Mouse (Mus musculus) retina, adult 2 months (tissue): ENCODE results near the gene Meiob.

Source experiments
- DNase-seq: peaks from one replicate; pipeline ENCODE4 v3.0.0-alpha.2; 2012; ENCODE audit warnings: low read depth, low spot score

Gene Meiob

DNA sequence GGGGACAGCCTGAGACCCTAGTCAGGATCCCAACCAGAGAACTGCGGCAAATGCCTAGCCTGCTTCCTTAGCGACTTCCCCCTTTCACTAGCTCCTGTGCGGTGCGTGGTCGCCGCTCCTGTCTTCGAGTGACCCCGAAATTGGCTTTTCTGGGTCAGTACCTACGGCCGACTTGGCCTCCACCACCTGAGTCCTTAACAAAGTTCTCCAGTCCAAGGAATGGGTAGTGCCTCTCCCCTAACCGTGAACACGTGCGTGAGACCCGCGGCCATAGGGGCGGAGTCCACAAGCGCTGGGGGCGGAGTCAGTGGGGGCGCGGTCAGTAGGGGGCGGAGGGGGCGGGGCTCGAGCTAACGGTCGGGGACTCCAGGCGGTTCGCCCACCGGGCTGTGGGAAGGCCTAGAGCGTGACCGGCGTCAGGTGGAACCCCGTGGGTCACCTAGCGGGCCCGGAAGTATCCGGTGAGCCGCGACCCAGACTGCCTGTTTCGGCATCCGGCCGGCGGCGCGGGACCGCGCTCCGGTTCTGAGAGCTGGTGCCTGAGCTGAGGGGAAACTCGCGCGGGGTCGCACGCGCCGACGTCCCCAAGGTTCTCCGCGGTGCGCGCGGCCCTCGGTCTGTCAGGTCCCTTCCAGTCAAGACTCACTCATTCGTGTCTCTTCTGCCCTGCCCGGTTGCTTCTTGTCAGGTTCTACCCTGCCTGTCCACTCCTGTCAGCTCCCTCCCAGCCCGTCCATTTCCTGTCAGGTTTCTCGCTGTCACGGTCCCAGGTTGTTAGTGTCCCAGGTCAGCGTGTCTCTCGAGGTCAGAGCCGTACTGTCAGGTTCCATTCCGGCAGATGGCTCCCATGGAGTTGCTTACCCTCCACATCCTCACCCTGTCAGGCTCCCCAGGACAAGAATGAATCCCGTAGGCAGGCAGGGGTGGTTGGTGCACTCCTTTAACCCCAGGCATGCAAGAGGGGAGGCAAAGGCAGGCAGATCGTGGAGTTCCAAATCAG lies at the start of gene Meiob:
Gene Meiob, plus strand, starts transcription at position 338 of the 1,000 bp plus-strand sequence.
- DNase-seq, result no peak

DNA sequence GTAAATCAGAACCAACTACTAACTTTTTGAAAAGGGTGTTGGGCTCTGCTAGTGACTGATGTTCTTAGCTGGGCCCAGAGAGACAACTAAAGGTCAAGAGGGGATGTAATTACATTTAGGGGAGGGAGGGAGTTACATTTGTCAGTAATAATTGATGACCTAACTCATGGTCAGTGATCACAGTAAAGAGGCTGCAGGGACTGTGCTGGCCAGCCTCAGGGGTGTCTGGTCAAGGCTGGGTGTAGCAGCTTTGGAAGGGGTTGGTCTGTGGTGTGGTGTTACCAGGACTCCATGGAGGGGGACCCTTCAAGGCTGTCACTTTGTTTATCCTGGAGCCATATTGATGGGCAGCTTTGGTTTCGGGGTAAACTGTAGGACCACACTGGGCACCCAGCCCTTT lies 46.7 kb upstream of the Meiob start:
- DNase-seq, result no peak

GRCm38 (mm10) chr17:24761121-24761520 lies 43.0 kb upstream of the Meiob start:
- DNase-seq, result no peak

GRCm38 (mm10) chr17:24765016-24765905 lies 38.8 kb upstream of the Meiob start:
- no peak for DNase-seq

DNA sequence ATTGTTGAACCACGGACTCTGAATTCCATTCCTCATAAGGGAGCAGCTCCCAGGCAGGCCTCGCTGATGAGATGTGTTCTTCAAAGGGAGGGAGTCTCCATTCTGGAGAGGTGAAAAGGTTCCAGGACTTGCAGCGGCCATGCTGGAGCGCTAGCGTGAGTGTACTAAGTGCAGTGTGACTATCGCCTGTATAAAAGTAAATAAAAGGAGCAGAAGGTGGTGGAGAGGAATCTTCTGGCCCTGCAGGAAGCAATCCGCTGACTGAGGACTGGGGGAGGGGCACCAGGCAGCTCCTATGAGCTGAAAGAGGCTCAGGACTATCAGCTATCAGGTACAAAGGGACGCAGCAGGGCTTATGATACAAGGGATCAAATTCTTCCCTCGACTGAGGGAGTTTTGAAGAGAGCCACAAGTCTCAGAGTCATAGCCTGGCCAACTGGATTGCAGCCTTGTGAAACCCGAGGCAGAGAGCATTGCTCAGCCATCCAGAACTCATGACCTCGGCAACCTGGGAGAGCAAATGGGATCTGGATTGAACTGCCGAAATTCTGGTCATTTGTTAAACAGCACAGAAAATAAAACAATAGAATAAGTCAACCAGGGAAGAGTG lies 37.7 kb upstream of the Meiob start:
- no peak for DNase-seq

DNA sequence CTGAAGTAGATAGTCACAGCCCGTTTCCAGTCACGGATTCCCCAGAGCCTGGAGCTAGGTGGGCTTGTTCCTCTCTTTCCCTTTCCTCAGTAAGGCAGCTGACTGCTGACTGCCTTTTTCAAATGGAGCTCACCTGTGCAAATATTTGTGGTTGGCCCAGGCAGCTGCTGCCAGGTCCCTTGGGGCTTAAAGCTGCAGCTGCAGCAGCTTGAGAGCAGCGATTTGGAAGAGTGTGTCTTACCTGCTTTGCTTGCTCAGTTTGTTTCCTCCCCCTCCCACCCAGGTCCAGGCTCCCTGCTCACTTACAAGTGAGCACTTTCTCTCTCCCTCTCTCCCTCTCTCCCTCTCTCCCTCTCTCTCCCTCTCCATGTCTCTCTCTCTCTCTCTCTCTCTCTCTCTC lies 34.9 kb upstream of the Meiob start:
- DNase-seq, result no peak

- no peak for DNase-seq
These were observed 30.8 kb upstream of the Meiob start for GRCm38 (mm10) chr17:24773241-24773640.

DNA sequence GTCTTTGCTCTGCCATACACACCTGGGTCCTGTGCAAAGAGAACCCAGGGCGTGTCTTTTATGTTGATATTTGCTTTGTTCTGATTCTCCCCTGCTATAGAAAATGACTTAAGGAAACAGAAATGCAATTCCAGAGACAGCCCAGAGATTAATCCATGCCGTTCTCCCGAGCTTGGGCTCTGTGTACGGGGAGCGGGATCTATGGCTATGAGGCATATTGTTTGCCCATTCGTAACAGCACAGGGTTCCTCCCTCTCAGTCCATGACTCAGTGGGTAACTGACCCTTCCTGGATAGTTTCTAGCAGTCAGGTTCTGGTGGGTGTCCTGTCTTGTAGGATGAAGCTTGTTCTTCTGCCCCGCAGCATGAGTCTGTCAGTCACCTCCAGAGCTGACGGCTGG lies 28.9 kb upstream of the Meiob start:
- no peak for DNase-seq

- no peak for DNase-seq
These were observed 27.0 kb upstream of the Meiob start for GRCm38 (mm10) chr17:24777073-24777472.

- DNase-seq, result no peak
These were observed 23.3 kb upstream of the Meiob start for GRCm38 (mm10) chr17:24780821-24781220.

DNA sequence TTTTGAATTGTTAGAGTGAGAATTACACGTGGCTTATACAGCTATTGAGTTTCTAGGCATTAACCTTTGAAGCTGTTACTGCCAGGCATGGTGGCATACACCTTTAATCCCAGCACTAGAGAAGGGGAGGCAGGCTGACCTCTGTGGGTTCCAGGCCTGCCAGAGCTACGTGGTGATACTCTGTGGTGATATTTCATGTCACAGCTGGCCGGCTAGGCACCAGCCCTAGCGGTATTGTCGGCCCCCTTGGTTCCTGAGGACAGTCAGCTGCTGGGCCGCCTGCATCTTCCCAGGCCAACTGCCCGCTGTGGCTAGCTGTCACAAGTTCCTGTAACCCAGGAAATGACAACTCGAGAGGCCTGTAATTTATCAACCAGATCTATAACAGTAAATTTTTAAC lies 11.9 kb upstream of the Meiob start:
- no peak for DNase-seq

- no peak for DNase-seq
These were observed 9.3 kb upstream of the Meiob start for GRCm38 (mm10) chr17:24794791-24795190.

DNA sequence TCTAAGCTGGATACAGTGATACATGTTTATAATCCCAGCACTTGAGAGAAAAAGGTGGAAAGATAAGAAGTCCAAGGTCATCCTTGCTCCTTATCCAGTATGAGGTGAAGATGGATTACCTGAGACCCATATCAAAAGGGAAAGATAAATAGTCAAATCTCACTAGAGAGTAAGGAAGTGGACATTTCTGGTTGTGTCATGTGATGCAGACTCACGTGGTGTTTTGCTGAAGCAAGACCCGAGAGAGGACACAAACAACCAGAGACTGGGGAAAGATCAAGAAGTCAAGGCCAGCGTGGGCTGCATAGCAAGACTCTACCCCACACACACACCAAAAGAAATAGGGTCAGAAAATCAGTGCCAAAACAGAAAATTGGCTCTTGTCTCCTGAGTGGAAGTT lies 7.1 kb upstream of the Meiob start:
- no peak for DNase-seq

DNA sequence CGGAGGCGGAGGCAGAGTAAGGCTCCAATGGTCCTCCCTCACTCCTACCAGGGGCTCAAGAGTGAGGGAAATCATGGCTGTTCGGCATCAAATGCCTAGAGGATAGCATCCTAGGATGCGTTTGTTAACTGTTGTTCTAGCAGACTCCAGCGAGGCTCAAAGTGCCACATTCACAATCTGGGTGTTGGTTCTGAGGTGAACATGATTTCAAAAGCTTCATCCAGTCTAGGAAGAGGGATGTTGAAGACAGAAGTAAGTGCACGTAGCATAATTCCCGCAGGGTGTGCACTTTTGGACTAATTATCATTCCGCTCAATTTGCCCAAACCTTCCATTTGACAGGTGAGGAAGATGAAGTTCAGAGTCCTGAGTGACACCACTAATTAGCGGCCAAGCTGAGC lies 5.9 kb upstream of the Meiob start:
- no peak for DNase-seq

- no peak for DNase-seq
These were observed 4.6 kb upstream of the Meiob start for GRCm38 (mm10) chr17:24799476-24799875.

GRCm38 (mm10) chr17:24800524-24800923 lies 3.6 kb upstream of the Meiob start:
- DNase-seq, result no peak

DNA sequence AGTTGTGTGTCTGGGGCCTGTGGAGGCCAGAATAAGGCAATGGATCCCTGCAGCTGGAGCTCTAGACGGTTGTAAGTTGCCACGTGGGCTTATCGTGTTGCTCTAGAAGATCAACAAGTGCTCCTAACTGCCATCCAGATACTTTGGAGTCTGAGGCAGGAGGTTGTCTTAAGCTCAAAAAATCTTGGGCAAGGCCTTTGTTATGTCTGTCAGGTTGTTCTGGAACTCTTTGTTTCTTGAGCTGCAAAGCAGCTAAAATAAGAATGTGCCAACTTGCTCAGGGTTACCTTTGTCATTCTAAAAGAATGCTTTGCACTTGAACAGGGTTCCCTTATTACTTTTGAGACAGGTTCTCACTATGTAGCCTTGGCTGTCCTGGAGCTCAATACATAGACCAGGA lies 7.1 kb downstream of the Meiob start:
- no peak for DNase-seq

GRCm38 (mm10) chr17:24812215-24812614 lies 8.1 kb downstream of the Meiob start:
- no peak for DNase-seq

- DNase-seq, result no peak
These were observed 11.2 kb downstream of the Meiob start for GRCm38 (mm10) chr17:24815256-24815655.

- no peak for DNase-seq
These were observed 13.4 kb downstream of the Meiob start for GRCm38 (mm10) chr17:24817503-24817902.

DNA sequence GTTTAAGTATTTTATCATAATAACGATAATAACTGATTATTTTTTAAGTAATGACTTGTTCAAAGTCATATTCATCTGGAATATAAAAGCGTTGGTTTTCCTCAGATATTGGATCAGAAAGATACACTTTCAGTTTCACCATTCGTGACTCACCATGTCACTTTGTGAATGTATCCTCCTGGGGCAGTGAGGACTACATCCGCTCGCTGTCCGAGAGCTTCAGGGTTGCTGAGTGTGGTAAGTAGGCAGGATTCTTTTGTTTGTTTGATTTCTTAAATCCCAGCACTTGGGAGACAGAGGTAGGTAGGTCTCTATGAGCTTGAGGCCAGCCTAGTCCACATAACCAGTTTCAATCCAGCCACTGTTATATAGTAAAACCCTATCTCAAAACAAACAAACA lies 14.1 kb downstream of the Meiob start:
- no peak for DNase-seq

GRCm38 (mm10) chr17:24819469-24819868 lies 15.4 kb downstream of the Meiob start:
- DNase-seq, result no peak
